Mouse (Mus musculus): ENCODE data around the gene Rusc2. TPM values are rescaled to one million over a fixed set of nuclear protein-coding genes. Genes with fewer than 3 reads are reported as not detected.

Gene Rusc2
- polyA plus RNA-seq, 1 experiment from 2014 or later = 33.4 TPM

DNA sequence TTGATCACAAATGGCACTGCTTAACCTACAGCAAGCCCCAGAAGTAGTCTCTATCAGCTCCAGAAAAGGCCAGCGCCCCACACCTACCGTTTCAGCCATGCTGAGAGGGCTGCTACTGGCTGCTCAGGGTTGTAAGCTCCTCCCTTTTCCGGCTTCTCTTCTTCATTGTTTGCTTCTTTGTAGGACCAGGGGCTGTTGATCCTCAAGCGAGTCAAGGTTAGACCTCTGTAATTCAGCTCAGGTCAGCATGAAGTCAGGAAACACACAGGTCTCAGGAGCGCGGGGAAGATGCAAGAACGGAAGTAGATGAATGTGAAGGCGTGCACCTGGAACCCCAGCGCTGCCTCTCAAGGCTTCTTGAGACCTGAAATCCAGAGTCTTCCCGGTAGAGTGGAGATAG is 22.9 kb downstream of the Rusc2 start:
- H3K4me1 ChIP-seq (replicated peaks) = peaks cover 50% of the 10 kb centered on the region
- WGBS = 89% methylated on average over 10 of the region's 10 CpGs
- DNase-seq (ENCODE audit: low spot score) = no peak
- H3K9me3 ChIP-seq = no peaks in the 10 kb centered on the region
- H3K36me3 ChIP-seq = no peaks in the 10 kb centered on the region
- H3K4me3 ChIP-seq = no peak overlapping the region
- H3K27me3 ChIP-seq (ENCODE audit: insufficient read depth, poor library complexity, severe bottlenecking) = no peaks in the 10 kb centered on the region
- peak overlapping the region; percentile 91; the same call in 1 of the 2 replicates for H3K27ac ChIP-seq

- H3K9me3 ChIP-seq = no peaks in the 10 kb centered on the region
- H3K4me1 ChIP-seq (replicated peaks) = peaks cover 34% of the 10 kb centered on the region
- H3K27me3 ChIP-seq (ENCODE audit: insufficient read depth, poor library complexity, severe bottlenecking) = no peaks in the 10 kb centered on the region
- H3K4me3 ChIP-seq = peak overlapping the region; percentile 58
- WGBS = under 1% methylated on average over 28 of the region's 28 CpGs
- DNase-seq (ENCODE audit: low spot score) = peak; percentile 88
- H3K36me3 ChIP-seq = no peaks in the 10 kb centered on the region
- peak overlapping the region; percentile 91 for H3K27ac ChIP-seq
These were observed 24.6 kb downstream of the Rusc2 start for GRCm38 (mm10) chr4:43406162-43406971.

DNA sequence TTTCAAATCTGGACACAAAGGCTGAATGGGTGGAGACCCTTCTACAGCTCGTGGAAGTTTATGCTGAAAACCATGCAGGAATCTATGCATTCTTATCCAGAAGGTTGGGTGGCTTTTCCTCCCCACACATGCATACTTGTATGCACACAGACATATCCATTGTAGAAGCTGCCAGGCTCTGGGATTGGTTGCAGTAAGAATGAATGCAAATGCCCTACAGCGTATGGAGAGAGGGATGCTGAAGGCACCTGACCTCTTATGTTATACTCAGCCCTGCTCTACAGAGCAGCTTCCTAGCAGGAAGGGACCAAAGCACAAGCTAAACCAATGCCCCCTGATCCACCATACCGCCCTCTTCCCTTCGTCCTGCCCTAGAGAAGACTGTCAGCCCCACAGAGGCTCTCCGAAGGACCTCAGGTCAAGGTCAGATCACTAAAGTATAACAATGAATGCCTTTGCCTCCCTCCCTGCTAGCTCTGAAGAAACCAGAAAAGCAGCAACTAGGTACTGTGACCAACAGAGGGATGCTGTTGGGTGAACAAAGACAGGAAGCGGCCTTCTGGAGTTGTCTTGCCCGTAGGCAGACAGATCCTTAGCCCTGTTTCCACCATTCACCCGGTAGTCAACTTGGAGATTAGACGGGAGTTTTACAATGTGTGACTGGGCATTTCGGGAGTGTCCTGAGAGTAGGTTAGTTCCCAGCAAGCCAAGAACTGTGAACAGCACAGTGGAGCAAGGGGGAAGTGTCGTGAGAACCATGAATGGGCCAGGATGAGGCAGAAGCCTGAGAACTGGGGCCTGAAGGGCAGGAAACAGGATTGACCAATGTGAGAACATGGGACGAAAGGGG is 25.5 kb downstream of the Rusc2 start:
- Histone ChIP-seq H3K4me3 (peak overlapping the region; percentile 58), H3K4me1 (replicated peaks) (peaks cover 30% of the 10 kb centered on the region), H3K36me3 (no peaks in the 10 kb centered on the region), H3K27me3 (ENCODE audit: insufficient read depth, poor library complexity, severe bottlenecking) (no peaks in the 10 kb centered on the region), H3K27ac (peak overlapping the region; percentile 91), H3K9me3 (no peaks in the 10 kb centered on the region)
- WGBS = 67% methylated on average over 12 of the region's 12 CpGs
- DNase-seq (ENCODE audit: low spot score) = no peak

DNA sequence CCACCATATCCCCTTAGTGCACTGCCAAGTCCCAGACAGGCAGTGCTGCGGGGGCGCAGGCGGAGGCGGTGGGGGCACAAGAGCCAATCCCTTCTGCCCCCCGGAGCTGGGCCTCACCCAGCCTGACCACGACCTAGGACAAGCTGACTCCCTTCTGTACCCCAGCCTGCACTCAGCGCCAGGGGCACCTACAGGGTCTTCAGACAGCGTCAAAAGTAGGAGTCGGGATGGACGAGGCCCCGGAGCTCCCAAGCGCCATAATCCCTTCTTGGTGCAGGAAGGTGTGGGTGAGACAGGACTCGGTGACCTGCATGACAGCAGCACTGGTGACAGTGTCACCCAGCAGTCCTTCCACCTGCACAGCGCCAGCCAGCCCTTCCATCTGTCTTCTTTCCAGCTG is 33.0 kb downstream of the Rusc2 start:
- Histone ChIP-seq H3K27ac (peak overlapping the region; percentile 67; the same call in 1 of the 2 replicates), H3K4me3 (no peak overlapping the region), H3K9me3 (no peaks in the 10 kb centered on the region), H3K36me3 (peaks cover 37% of the 10 kb centered on the region), H3K27me3 (ENCODE audit: insufficient read depth, poor library complexity, severe bottlenecking) (no peaks in the 10 kb centered on the region), H3K4me1 (replicated peaks) (peaks cover 8% of the 10 kb centered on the region)
- 90% methylated on average over 14 of the region's 14 CpGs for WGBS
- DNase-seq (ENCODE audit: low spot score) = no peak

GRCm38 (mm10) chr4:43415221-43416070 is 33.7 kb downstream of the Rusc2 start:
- WGBS = 91% methylated on average over 29 of the region's 29 CpGs
- H3K4me3 ChIP-seq = no peak overlapping the region

GRCm38 (mm10) chr4:43416071-43416490 is 34.3 kb downstream of the Rusc2 start:
- 96% methylated on average over 22 of the region's 22 CpGs for WGBS
- Histone ChIP-seq H3K36me3 (peaks cover 37% of the 10 kb centered on the region), H3K4me3 (no peak overlapping the region), H3K9me3 (no peaks in the 10 kb centered on the region), H3K27ac (no peak overlapping the region), H3K4me1 (replicated peaks) (peaks cover 12% of the 10 kb centered on the region), H3K27me3 (ENCODE audit: insufficient read depth, poor library complexity, severe bottlenecking) (peaks cover 2% of the 10 kb centered on the region; the same call in 1 of the 2 replicates)
- DNase-seq (ENCODE audit: low spot score) = no peak

More at GRCm38 (mm10) chr4:43415221-43416070, 33.7 kb downstream of the Rusc2 start:
- Histone ChIP-seq H3K4me1 (replicated peaks) (peaks cover 12% of the 10 kb centered on the region), H3K36me3 (peaks cover 37% of the 10 kb centered on the region), H3K27me3 (ENCODE audit: insufficient read depth, poor library complexity, severe bottlenecking) (no peaks in the 10 kb centered on the region), H3K27ac (peak overlapping the region; percentile 67; the same call in 1 of the 2 replicates), H3K9me3 (no peaks in the 10 kb centered on the region)
- DNase-seq (ENCODE audit: low spot score) = no peak

DNA sequence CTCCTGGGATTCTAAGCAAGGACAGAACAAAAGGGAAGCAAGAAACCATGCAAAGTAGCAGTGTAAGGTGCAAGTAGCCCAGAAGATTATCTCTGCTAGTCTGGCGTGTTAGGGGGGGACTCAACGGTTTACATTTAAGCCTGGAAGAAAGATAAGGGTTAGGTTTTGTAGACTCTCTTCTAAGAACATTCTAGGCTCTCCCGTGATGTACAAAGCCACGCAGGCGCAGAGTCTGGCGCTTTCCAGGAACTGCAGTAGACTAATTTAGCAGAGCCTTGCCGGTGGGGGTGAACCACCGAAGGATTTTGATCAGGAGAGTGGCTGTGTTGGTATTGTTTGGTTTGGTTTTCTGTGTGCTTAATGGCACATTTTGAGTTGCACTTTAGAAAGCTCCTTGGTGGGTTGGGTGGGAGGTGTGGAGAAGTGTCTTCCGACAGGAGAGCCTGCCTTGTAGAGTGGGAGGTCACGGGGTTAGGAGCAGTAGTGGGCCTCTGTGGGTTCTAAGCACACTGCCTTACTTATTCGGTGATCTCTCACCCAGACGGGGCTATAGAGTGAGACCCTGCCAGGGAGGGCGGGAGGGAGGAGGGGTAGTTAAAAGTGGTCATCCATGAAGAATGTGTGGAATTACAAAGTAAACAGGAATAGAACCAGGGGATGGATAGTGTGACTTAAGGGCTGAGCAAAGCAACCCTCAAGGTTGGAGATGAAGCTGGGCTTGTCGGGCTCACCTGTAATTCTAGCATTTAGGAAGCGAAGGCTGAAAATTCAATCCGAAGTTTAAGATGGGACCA is 35.7 kb downstream of the Rusc2 start:
- peaks cover 49% of the 10 kb centered on the region for H3K36me3 ChIP-seq
- 80% methylated on average over 16 of the region's 16 CpGs for WGBS

GRCm38 (mm10) chr4:43418450-43418849 is 36.7 kb downstream of the Rusc2 start:
- Histone ChIP-seq H3K27ac (no peak overlapping the region), H3K9me3 (no peaks in the 10 kb centered on the region), H3K4me1 (replicated peaks) (peaks cover 15% of the 10 kb centered on the region), H3K4me3 (no peak overlapping the region), H3K27me3 (ENCODE audit: insufficient read depth, poor library complexity, severe bottlenecking) (peaks cover 23% of the 10 kb centered on the region), H3K36me3 (peaks cover 59% of the 10 kb centered on the region)
- DNase-seq (ENCODE audit: low spot score) = no peak
- WGBS = 80% methylated on average over 4 of the region's 4 CpGs

More for the DNA sequence above, 35.7 kb downstream of the Rusc2 start:
- Histone ChIP-seq H3K27me3 (ENCODE audit: insufficient read depth, poor library complexity, severe bottlenecking) (peaks cover 14% of the 10 kb centered on the region; the same call in 1 of the 2 replicates), H3K4me1 (replicated peaks) (peaks cover 17% of the 10 kb centered on the region), H3K9me3 (no peaks in the 10 kb centered on the region), H3K27ac (no peak overlapping the region), H3K4me3 (no peak overlapping the region)
- no peak for DNase-seq (ENCODE audit: low spot score)

DNA sequence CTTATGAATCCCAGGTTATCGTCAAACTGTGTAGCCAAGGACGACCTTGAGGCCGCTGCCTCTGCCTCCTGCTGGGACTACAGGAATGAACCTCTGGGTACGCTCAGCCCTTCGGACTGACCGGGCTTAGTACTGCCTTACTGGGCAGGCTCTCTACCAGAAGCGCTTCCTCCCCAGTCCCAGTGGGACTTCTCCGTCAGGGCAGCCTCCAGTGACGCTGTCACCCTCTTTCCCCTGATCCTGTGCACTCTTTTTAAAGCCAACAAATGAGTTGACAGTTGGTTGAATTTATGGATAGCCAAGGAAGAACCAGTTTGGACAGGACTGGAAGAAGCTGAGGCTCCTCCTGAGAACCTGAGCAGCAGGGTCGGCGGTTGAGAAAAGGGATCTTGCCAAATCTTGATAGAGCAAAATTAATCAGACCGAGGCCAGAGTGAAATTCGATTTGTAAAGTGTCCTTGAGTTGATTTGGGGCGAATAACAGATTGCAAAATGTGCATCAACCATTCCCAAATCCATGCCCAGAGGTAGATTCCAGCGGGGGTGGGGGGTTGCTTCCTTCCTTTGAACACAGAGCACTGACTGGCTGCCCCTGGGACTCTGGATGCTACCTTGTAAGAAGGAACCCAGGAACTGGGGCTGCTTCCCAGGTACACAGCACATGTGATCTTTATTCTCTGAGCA is 37.3 kb downstream of the Rusc2 start:
- Histone ChIP-seq H3K27me3 (ENCODE audit: insufficient read depth, poor library complexity, severe bottlenecking) (peaks cover 30% of the 10 kb centered on the region), H3K36me3 (peaks cover 66% of the 10 kb centered on the region)
- 55% methylated on average over 15 of the region's 15 CpGs for WGBS

GRCm38 (mm10) chr4:43419801-43420281 is 38.1 kb downstream of the Rusc2 start:
- Histone ChIP-seq H3K27me3 (ENCODE audit: insufficient read depth, poor library complexity, severe bottlenecking) (peaks cover 37% of the 10 kb centered on the region), H3K4me3 (no peak overlapping the region), H3K36me3 (peaks cover 66% of the 10 kb centered on the region), H3K27ac (no peak overlapping the region), H3K9me3 (no peaks in the 10 kb centered on the region), H3K4me1 (replicated peaks) (peaks cover 13% of the 10 kb centered on the region; the same call in 1 of the 2 replicates)
- no peak for DNase-seq (ENCODE audit: low spot score)
- WGBS = 75% methylated on average over 9 of the region's 9 CpGs

More for the DNA sequence above, 37.3 kb downstream of the Rusc2 start:
- no peak for DNase-seq (ENCODE audit: low spot score)
- H3K9me3 ChIP-seq = no peaks in the 10 kb centered on the region
- no peak overlapping the region for H3K27ac ChIP-seq
- no peak overlapping the region for H3K4me3 ChIP-seq
- H3K4me1 ChIP-seq (replicated peaks) = peaks cover 13% of the 10 kb centered on the region; the same call in 1 of the 2 replicates

DNA sequence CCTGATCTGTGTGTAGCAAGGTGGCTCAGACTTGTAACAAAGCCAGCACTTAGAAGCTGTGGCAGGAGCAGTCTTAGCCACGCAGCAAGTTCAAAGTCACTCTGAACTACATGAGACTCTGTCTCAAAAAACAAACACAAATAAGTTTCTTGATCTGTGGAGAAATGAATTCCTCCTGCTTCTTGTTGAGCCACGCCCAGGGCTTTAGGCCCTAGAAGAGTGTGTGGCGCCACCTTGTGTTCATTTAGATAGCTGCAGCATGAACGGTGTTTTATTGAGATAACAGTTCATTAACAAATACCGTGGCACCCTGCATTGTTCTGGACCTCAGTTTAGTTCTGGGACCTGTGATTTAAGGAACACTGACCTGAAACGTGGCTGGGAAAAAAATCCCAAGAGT is 38.5 kb downstream of the Rusc2 start:
- H3K27ac ChIP-seq = no peak overlapping the region
- H3K9me3 ChIP-seq = no peaks in the 10 kb centered on the region
- peak; percentile 75 for DNase-seq (ENCODE audit: low spot score)
- WGBS = 7% methylated on average over 6 of the region's 6 CpGs
- peaks cover 15% of the 10 kb centered on the region for H3K4me1 ChIP-seq (replicated peaks)
- H3K4me3 ChIP-seq = no peak overlapping the region
- H3K27me3 ChIP-seq (ENCODE audit: insufficient read depth, poor library complexity, severe bottlenecking) = peaks cover 41% of the 10 kb centered on the region
- H3K36me3 ChIP-seq = peaks cover 66% of the 10 kb centered on the region
